Mouse (Mus musculus) ES-Bruce4 (cell line): ENCODE measurements around the gene Lpin3.

Experiments used
- CTCF ChIP-seq: IDR thresholded peaks from one replicate; pipeline ENCODE4 v1.8.1; 2011; ENCODE audit warnings: low read depth, low read length
- EP300 ChIP-seq: IDR thresholded peaks from 2 replicates; pipeline ENCODE4 v1.6.1; 2011; ENCODE audit warnings: low read depth, low read length; ENCODE audit not compliant: insufficient read depth

DNA sequence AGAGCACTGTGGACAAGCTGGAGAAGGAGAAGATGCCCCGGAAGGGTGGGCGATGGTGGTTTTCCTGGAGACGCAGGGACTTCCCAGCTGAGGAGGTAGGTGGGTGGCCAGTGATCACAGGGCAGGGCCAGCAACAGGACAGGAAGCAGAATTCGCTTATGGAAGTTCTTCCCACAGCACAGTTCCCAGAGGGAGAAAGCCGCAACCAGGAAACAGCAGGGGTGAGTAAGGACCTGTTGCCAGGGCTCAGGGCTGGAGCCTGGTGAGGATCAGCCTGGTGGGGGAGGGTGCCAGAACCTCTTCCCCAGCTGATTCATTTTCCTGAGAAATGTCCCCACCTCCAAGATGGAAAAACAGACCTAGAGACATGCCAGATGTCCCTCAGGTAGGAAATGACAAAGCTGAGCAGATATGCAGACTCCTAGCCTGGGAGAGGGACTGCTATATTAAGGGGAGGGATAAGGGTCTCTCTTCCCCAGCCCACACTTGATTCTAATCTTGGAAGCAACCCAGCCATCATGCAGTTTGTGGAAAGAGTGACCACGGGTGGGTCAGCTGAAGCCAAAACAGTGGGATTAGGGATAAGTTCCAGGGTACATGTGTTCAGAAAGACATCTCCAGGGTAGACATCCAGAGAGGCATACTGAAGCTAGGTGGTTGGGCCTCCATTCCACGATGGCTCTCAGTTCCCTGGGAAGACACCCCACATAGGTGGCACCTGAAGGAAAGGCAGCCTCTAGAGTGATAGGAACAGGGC lies 21.4 kb downstream of the Lpin3 start:
- TF ChIP-seq EP300 (no peak), CTCF (no peak)
